Mouse (Mus musculus) cortical plate, adult 2 months (tissue): Measurements from ENCODE around the gene 2610301B20Rik.

Experiments used
- CTCF ChIP-seq: fragments of 200-500 bp; IDR thresholded peaks from 2 replicates; pipeline ENCODE4 v1.5.1; 2011; ENCODE audit warnings: mild to moderate bottlenecking, control low read depth, low read length; ENCODE audit not compliant: insufficient read depth; ENCODE audit errors: extremely low read depth
- POLR2A ChIP-seq: fragments of 200-500 bp; IDR thresholded peaks from 2 replicates; pipeline ENCODE4 v1.6.1; 2011; ENCODE audit warnings: mild to moderate bottlenecking, low read length, control low read depth; ENCODE audit not compliant: insufficient read depth; ENCODE audit errors: extremely low read depth

DNA sequence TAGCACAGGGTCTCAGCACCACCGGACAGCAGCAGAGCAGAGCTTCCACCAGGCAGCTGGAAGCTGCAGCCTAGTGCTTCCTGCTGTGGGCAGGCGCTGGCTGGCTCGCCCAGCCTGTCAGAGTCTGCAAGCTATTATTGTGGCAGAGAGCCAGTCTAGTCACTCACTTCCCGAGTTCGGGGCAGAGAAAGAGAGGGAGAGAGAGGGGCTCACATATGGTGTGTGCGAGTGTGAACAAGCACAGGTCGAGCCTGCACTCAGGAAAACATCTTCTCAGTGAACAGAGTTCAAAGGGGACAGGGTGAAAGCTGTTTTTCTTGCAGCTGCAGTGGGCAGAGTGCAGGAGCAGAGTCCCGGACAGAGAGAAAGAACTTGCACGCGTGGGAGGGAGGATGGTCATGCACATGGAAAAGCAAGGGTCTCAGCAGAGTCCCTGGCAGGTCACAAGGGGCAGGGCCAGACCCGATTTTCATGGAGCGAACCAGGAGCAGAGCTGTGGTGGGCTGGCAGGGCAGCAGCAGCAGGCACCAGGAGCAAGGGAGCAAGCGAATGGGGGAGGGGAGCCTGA lies 31.0 kb downstream of the 2610301B20Rik start:
- no peak for TF ChIP-seq POLR2A
- no peak for TF ChIP-seq CTCF
